8 mouse cellular contexts compared by ENCODE assay signal in the genomic region with DNA sequence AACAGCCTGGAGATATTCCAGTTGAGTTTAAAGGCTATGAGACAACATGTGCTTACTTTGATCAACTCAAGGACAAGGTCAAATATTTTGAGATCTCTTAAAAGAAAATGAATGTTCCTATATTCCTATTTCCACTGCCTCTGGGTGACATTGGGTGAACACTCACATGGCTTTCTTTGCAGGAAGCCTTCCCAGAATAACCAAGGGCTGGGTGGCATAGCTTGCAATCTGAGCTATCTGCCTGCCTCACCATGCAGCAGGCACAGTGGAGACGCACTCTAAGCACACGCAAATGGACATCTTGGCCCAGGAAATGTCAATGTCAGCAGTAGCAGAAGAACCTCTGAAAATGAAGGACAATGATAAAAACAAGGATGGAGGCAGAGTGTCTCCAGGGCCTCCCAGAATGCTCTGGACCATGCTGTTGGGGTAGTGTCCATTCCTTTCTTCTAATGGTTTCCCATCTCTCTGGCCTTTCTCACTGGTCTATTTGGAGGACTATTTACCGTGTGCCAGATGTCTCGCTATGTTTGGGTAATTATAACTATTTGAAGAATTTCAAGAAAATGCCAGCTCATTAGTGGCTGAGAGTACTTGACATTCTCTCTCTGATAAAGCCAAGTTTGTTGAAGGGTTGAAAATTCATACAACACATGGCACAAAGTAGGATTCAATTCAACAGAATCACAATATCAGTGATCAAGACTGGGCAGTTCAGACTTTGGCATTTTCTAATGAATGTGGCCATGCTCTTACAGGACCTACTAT.
"Had no signal": no experiment of that assay in that cellular context is flagged by ENCODE, and none has a peak within 500 bp of the region (broad histone marks: within the 10 kb centered on the region; RNA-seq: fewer than 3 reads in every experiment).

No protein-coding gene starts in this region.

- DNase-seq: kidney, adult 18-20 months; kidney, adult 9 months; kidney, postnatal 14 days; kidney, postnatal 4 days; liver; lung, adult 18-20 months; lung, postnatal 14 days; thymus, postnatal 25 days had no signal
